10 mouse cellular contexts compared by ENCODE assay signal in the genomic region with DNA sequence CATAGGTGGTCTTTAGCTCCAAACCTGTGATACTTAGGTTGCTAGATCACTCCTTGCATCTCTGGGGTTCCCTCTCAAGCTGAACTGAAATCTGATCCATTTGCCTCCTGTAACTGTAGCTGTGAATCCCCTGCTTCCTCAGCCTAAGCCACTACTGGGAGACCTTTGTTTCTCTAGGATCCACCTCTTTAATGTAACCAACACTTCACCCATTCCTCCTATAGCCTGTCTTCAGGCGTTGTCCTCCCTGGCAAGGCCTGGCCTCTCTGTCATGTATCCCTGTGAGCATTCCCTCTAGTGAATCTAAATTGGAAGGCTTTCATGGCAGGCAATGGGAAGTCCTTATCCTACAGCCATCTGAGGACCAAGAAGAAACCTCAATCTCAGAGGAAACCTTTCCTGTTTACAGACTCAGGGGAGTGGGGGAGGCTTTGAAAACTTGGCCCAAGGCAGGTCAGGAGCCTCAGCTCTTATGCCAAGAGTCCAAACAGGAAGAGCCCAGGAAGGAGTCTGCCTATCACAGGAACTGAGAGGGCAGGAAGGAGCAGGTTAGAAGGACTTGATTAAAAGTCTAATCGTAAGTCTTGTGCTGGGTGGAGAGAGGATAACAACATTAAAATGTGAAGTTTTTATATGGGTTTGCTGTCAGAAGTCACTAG. TPM values are rescaled to one million over a fixed set of nuclear protein-coding genes. Genes with fewer than 3 reads are reported as not detected.
DNase-seq lines count a peak whose midpoint lies in the region; ATAC-seq and TF ChIP-seq lines count a peak whose summit lies in the region.
"Had no signal": no experiment of that assay in that cellular context is flagged by ENCODE, and none has a peak within 500 bp of the region (broad histone marks: within the 10 kb centered on the region; RNA-seq: fewer than 3 reads in every experiment).

No protein-coding gene starts in this region.

- WGBS in midbrain, embryonic 11.5 days: 79% methylated on average over 2 of the region's 2 CpGs
- WGBS in midbrain, embryonic 13.5 days: 85% methylated on average over 2 of the region's 2 CpGs
- WGBS in heart, postnatal 0 days: 44% methylated on average over 2 of the region's 2 CpGs
- WGBS in limb, embryonic 10.5 days: 65% methylated on average over 2 of the region's 2 CpGs

- no peak overlapping the region for H3K4me2 ChIP-seq in midbrain, embryonic 11.5 days
- no peak overlapping the region for H3K4me2 ChIP-seq in midbrain, embryonic 13.5 days (replicated peaks)
- H3K4me2 ChIP-seq in heart, postnatal 0 days (ENCODE audit: low read depth, low read length): no peak overlapping the region
- H3K4me2 ChIP-seq: limb, embryonic 13.5 days; neural tube, embryonic 15.5 days had no signal

- H3K4me1 ChIP-seq in midbrain, embryonic 11.5 days (ENCODE audit: control insufficient read depth, insufficient read depth, low read length): peaks cover 9% of the 10 kb centered on the region
- H3K4me1 ChIP-seq in midbrain, embryonic 13.5 days (replicated peaks): peaks cover 15% of the 10 kb centered on the region
- peaks cover 84% of the 10 kb centered on the region for H3K4me1 ChIP-seq in heart, postnatal 0 days (ENCODE audit: control insufficient read depth, insufficient read depth)
- H3K4me1 ChIP-seq in limb, embryonic 10.5 days: peaks cover 51% of the 10 kb centered on the region

- TF ChIP-seq CTCF in heart, postnatal 0 days (IDR thresholded peaks at IDR 0.05; ENCODE audit: low read depth): no peak

- H3K27ac ChIP-seq in midbrain, embryonic 11.5 days (ENCODE audit: low read depth, low read length): no peak overlapping the region
- no peak overlapping the region for H3K27ac ChIP-seq in midbrain, embryonic 13.5 days
- peak overlapping the region; percentile 79 for H3K27ac ChIP-seq in heart, postnatal 0 days (ENCODE audit: low read depth)
- H3K27ac ChIP-seq in limb, embryonic 10.5 days: peak overlapping the region; percentile 56; the same call in 1 of the 2 replicates
- H3K27ac ChIP-seq: limb, embryonic 13.5 days; neural tube, embryonic 15.5 days had no signal

- no peak overlapping the region for H3K4me3 ChIP-seq in midbrain, embryonic 11.5 days (ENCODE audit: low read depth, low read length)
- no peak overlapping the region for H3K4me3 ChIP-seq in midbrain, embryonic 13.5 days (replicated peaks)
- H3K4me3 ChIP-seq in heart, postnatal 0 days (ENCODE audit: low read depth, low read length): no peak overlapping the region
- no peak overlapping the region for H3K4me3 ChIP-seq in limb, embryonic 10.5 days
- H3K4me3 ChIP-seq: limb, embryonic 13.5 days; neural tube, embryonic 15.5 days had no signal

- ATAC-seq in midbrain, embryonic 11.5 days (ENCODE audit: low FRiP score): no peak
- ATAC-seq in midbrain, embryonic 13.5 days: no peak
- ATAC-seq in heart, postnatal 0 days (ENCODE audit: insufficient read depth, low read depth): peak; percentile 42
- ATAC-seq in granulocyte monocyte progenitor cell, adult 5-6 weeks (replicated peaks; ENCODE audit: poor library complexity, severe bottlenecking): no peak

- DNase-seq in midbrain, embryonic 11.5 days (ENCODE audit: low spot score, missing footprints): peak; percentile 19
- peak; percentile 19 for DNase-seq in heart, postnatal 0 days (ENCODE audit: low spot score)
- no peak for DNase-seq in limb, embryonic 10.5 days (ENCODE audit: low spot score)
- DNase-seq in lung, postnatal 4 days: peak; percentile 52 to 70
- DNase-seq in layer of hippocampus, adult 11-12 months (ENCODE audit: low spot score): no peak
- DNase-seq in embryo, embryonic 10.5 days (ENCODE audit: low spot score): no peak

- no peak overlapping the region for H3K9ac ChIP-seq in midbrain, embryonic 11.5 days (ENCODE audit: low read length)
- no peak overlapping the region for H3K9ac ChIP-seq in midbrain, embryonic 13.5 days (replicated peaks)
- H3K9ac ChIP-seq in heart, postnatal 0 days (replicated peaks; ENCODE audit: low read depth, low read length): no peak overlapping the region
- H3K9ac ChIP-seq: limb, embryonic 13.5 days; neural tube, embryonic 15.5 days had no signal

- H3K27me3 ChIP-seq in midbrain, embryonic 11.5 days (ENCODE audit: control insufficient read depth, insufficient read depth, low read length): no peaks in the 10 kb centered on the region
- H3K27me3 ChIP-seq in midbrain, embryonic 13.5 days: no peaks in the 10 kb centered on the region
- no peaks in the 10 kb centered on the region for H3K27me3 ChIP-seq in heart, postnatal 0 days (ENCODE audit: control insufficient read depth, insufficient read depth, low read length)
- no peaks in the 10 kb centered on the region for H3K27me3 ChIP-seq in limb, embryonic 10.5 days (ENCODE audit: low read depth, poor library complexity, severe bottlenecking)
- H3K27me3 ChIP-seq: limb, embryonic 13.5 days; neural tube, embryonic 15.5 days had no signal

- TF ChIP-seq EP300 in heart, postnatal 0 days (IDR thresholded peaks at IDR 0.05; ENCODE audit: low read depth): peak; percentile 79

- H3K9me3 ChIP-seq in midbrain, embryonic 11.5 days (ENCODE audit: control insufficient read depth, low read length): no peaks in the 10 kb centered on the region
- H3K9me3 ChIP-seq in midbrain, embryonic 13.5 days: no peaks in the 10 kb centered on the region
- H3K9me3 ChIP-seq in heart, postnatal 0 days (replicated peaks; ENCODE audit: control insufficient read depth, low read length): no peaks in the 10 kb centered on the region
- H3K9me3 ChIP-seq in limb, embryonic 10.5 days (replicated peaks): no peaks in the 10 kb centered on the region
- H3K9me3 ChIP-seq: limb, embryonic 13.5 days; neural tube, embryonic 15.5 days had no signal

- no peaks in the 10 kb centered on the region for H3K36me3 ChIP-seq in midbrain, embryonic 11.5 days (ENCODE audit: control insufficient read depth, insufficient read depth, low read length)
- H3K36me3 ChIP-seq in midbrain, embryonic 13.5 days: no peaks in the 10 kb centered on the region
- 0 out of 2 replicates have a peak, but pooled peaks cover 9% of the 10 kb centered on the region for H3K36me3 ChIP-seq in heart, postnatal 0 days (replicated peaks; ENCODE audit: control insufficient read depth, insufficient read depth, low read length)
- no peaks in the 10 kb centered on the region for H3K36me3 ChIP-seq in limb, embryonic 10.5 days
- H3K36me3 ChIP-seq: limb, embryonic 13.5 days; neural tube, embryonic 15.5 days had no signal

RNA-seq across cellular contexts. Expression of gene Nrp1, which starts 28.7 kb away (rescaled TPM):
- 20.3 and 21.4 TPM in 2 replicates for polyA plus RNA-seq in midbrain, embryonic 11.5 days (2014; fragmentation: Nextera tagmentation; extraction: Ambion mirVana)
- polyA plus RNA-seq in midbrain, embryonic 13.5 days (2015; fragmentation: Nextera tagmentation; extraction: Ambion mirVana): 52.5 and 58.9 TPM in 2 replicates
- total RNA-seq in heart, postnatal 0 days (2014; rRNA removed; ENCODE audit: low replicate concordance): 122 and 126 TPM in 2 replicates
- 90.5 TPM in 2 replicates for polyA plus RNA-seq in heart, postnatal 0 days (2015; fragmentation: Nextera tagmentation; extraction: Ambion mirVana)
- 45.6 and 62.6 TPM in 2 replicates for polyA plus RNA-seq in limb, embryonic 10.5 days (2016; fragmentation: Nextera tagmentation; extraction: Ambion mirVana)
- total RNA-seq in granulocyte monocyte progenitor cell, adult 5-6 weeks (2014; fragmentation: Nextera tagmentation): 13.1 and 17.2 TPM in 2 replicates
- 9.7 and 12.1 TPM in 2 replicates for total RNA-seq in granulocyte monocyte progenitor cell, adult 5-6 weeks (2017)

Comparison
In these comparisons a context has a peak if more than half of its experiments do, and no peak if none do; other contexts are left out.
1. DNase-seq: peak in midbrain, embryonic 11.5 days (single experiment), heart, postnatal 0 days (single experiment) and lung, postnatal 4 days (2 of 2); none in limb, embryonic 10.5 days (single experiment), layer of hippocampus, adult 11-12 months (single experiment) and embryo, embryonic 10.5 days (single experiment).
2. H3K27ac ChIP-seq: peak in heart, postnatal 0 days (single experiment) and limb, embryonic 10.5 days (single experiment); none in midbrain, embryonic 11.5 days (single experiment) and midbrain, embryonic 13.5 days (single experiment).